ENCODE assay signal across 18 mouse cellular contexts in genomic region chr3:145913263-145913662, GRCm38 (mm10). TPM values are rescaled to one million over a fixed set of nuclear protein-coding genes. Genes with fewer than 3 reads are reported as not detected.
DNase-seq lines count a peak whose midpoint lies in the region; ATAC-seq and TF ChIP-seq lines count a peak whose summit lies in the region.
"Had no signal": no experiment of that assay in that cellular context is flagged by ENCODE, and none has a peak within 500 bp of the region (broad histone marks: within the 10 kb centered on the region; RNA-seq: fewer than 3 reads in every experiment).

No protein-coding gene starts in this region.

- H3K4me2 ChIP-seq in stomach, postnatal 0 days (replicated peaks; ENCODE audit: low read depth): no peak overlapping the region
- H3K4me2 ChIP-seq: forebrain, embryonic 13.5 days; heart, embryonic 11.5 days; heart, embryonic 15.5 days; hindbrain, embryonic 15.5 days had no signal

- peak overlapping the region; percentile 17; the same call in 1 of the 2 replicates for H3K4me3 ChIP-seq in E14TG2a.4 (replicated peaks; ENCODE audit: low read length)
- no peak overlapping the region for H3K4me3 ChIP-seq in stomach, postnatal 0 days (ENCODE audit: low read depth, low read length)
- H3K4me3 ChIP-seq: embryonic facial prominence, embryonic 10.5 days; forebrain, embryonic 13.5 days; heart, adult 2 months; heart, embryonic 15.5 days; hindbrain, embryonic 10.5 days; hindbrain, embryonic 15.5 days had no signal

- peaks cover 5% of the 10 kb centered on the region for H3K9me3 ChIP-seq in E14TG2a.4 (ENCODE audit: low read length)
- no peaks in the 10 kb centered on the region for H3K9me3 ChIP-seq in stomach, postnatal 0 days (ENCODE audit: control insufficient read depth, low read length)
- H3K9me3 ChIP-seq: embryonic facial prominence, embryonic 10.5 days; forebrain, embryonic 13.5 days; heart, embryonic 15.5 days; hindbrain, embryonic 10.5 days; hindbrain, embryonic 15.5 days had no signal

- DNase-seq in adrenal gland, postnatal 25 days: peak; percentile 30
- no peak for DNase-seq in adrenal gland, adult 18-20 months (ENCODE audit: low spot score in 2 of 2)
- peak; percentile 20 for DNase-seq in ES-CJ7 (ENCODE audit: low read depth, low spot score)
- DNase-seq in stomach, postnatal 0 days (ENCODE audit: low spot score): no peak
- no peak for DNase-seq in layer of hippocampus, postnatal 10 days (ENCODE audit: low spot score in 2 of 2)
- DNase-seq: cerebellum, adult 2 months; cerebellum, postnatal 10 days; forebrain, postnatal 0 days; gastrocnemius, postnatal 14 days; heart, adult 2 months; kidney, adult 11 months had no signal

- H3K27ac ChIP-seq in stomach, postnatal 0 days (replicated peaks): no peak overlapping the region
- H3K27ac ChIP-seq: embryonic facial prominence, embryonic 10.5 days; forebrain, embryonic 13.5 days; heart, adult 2 months; heart, embryonic 15.5 days; hindbrain, embryonic 10.5 days; hindbrain, embryonic 15.5 days had no signal

- H3K9ac ChIP-seq in stomach, postnatal 0 days (ENCODE audit: low read length): no peak overlapping the region
- H3K9ac ChIP-seq: forebrain, embryonic 13.5 days; forebrain, postnatal 0 days; heart, embryonic 15.5 days; hindbrain, embryonic 15.5 days had no signal

- TF ChIP-seq EP300 in stomach, postnatal 0 days (optimal IDR thresholded peaks at IDR 0.05): no peak

- ATAC-seq in stomach, postnatal 0 days (ENCODE audit: low FRiP score, low TSS enrichment): peak; percentile 68
- ATAC-seq: forebrain, embryonic 13.5 days; forebrain, postnatal 0 days had no signal

- no peaks in the 10 kb centered on the region for H3K36me3 ChIP-seq in E14TG2a.4 (ENCODE audit: insufficient read depth, low read length)
- H3K36me3 ChIP-seq in stomach, postnatal 0 days (ENCODE audit: control insufficient read depth, insufficient read depth, low read length): no peaks in the 10 kb centered on the region
- H3K36me3 ChIP-seq: embryonic facial prominence, embryonic 10.5 days; heart, embryonic 15.5 days; hindbrain, embryonic 10.5 days; hindbrain, embryonic 15.5 days had no signal

- peaks cover 20% of the 10 kb centered on the region for H3K27me3 ChIP-seq in E14TG2a.4 (ENCODE audit: insufficient read depth, low read length)
- no peaks in the 10 kb centered on the region for H3K27me3 ChIP-seq in stomach, postnatal 0 days (ENCODE audit: control insufficient read depth, insufficient read depth, low read length)
- H3K27me3 ChIP-seq: forebrain, embryonic 13.5 days; heart, embryonic 15.5 days; hindbrain, embryonic 15.5 days had no signal

- no peak for TF ChIP-seq CTCF in E14TG2a.4 (conservative IDR thresholded peaks at IDR 0.05; ENCODE audit: low read length)
- TF ChIP-seq CTCF in stomach, postnatal 0 days (IDR thresholded peaks at IDR 0.05; ENCODE audit: low read depth): no peak

- peaks cover 22% of the 10 kb centered on the region for H3K4me1 ChIP-seq in E14TG2a.4 (replicated peaks; ENCODE audit: low read depth, low read length)
- no peaks in the 10 kb centered on the region for H3K4me1 ChIP-seq in stomach, postnatal 0 days (replicated peaks; ENCODE audit: control insufficient read depth, insufficient read depth)
- H3K4me1 ChIP-seq: embryonic facial prominence, embryonic 10.5 days; forebrain, embryonic 13.5 days; hindbrain, embryonic 10.5 days; hindbrain, embryonic 15.5 days had no signal

- 72% methylated on average over 6 of the region's 6 CpGs for WGBS in stomach, postnatal 0 days

RNA-seq across cellular contexts. Expression of gene Bcl10, which starts 9.3 kb away (rescaled TPM):
- total RNA-seq in adrenal gland, postnatal 25 days (2021): 24.5 and 25.1 TPM in 2 replicates
- total RNA-seq in adrenal gland, adult 18-20 months (2021): 10 to 100 TPM; 22.3 to 24.9 TPM
- polyA plus RNA-seq in stomach, postnatal 0 days (2015; fragmentation: Nextera tagmentation; extraction: Ambion mirVana): 43.5 and 46.1 TPM in 2 replicates
- total RNA-seq in layer of hippocampus, postnatal 10 days (2021): 10 to 100 TPM; 16.8 to 17.5 TPM

RNA-seq across cellular contexts. Expression of gene 2410004B18Rik, which starts 24.6 kb away (rescaled TPM):
- total RNA-seq in adrenal gland, postnatal 25 days (2021): 23.7 and 28.7 TPM in 2 replicates
- total RNA-seq in adrenal gland, adult 18-20 months (2021): 10 to 100 TPM; 21.2 to 23.1 TPM
- 33.1 and 36.4 TPM in 2 replicates for polyA plus RNA-seq in stomach, postnatal 0 days (2015; fragmentation: Nextera tagmentation; extraction: Ambion mirVana)
- 10 to 100 TPM; 35.8 to 44.8 TPM for total RNA-seq in layer of hippocampus, postnatal 10 days (2021)

Comparison
In these comparisons a context has a peak if more than half of its experiments do, and no peak if none do; other contexts are left out.
1. DNase-seq: peak in adrenal gland, postnatal 25 days (single experiment) and ES-CJ7 (single experiment); none in adrenal gland, adult 18-20 months (0 of 2), stomach, postnatal 0 days (single experiment) and layer of hippocampus, postnatal 10 days (0 of 2).